Mouse (Mus musculus) CH12F3 (cell line): ENCODE measurements around the gene Gcc1.

Experiments
- in situ Hi-C: fragments of 300-500 bp; cut with MboI; formaldehyde crosslinking; loops from 2 replicates; pipeline ENCODE4 v1.14.3; 2020; ENCODE audit warnings: low sequenced_read_pairs

Gene Gcc1

DNA sequence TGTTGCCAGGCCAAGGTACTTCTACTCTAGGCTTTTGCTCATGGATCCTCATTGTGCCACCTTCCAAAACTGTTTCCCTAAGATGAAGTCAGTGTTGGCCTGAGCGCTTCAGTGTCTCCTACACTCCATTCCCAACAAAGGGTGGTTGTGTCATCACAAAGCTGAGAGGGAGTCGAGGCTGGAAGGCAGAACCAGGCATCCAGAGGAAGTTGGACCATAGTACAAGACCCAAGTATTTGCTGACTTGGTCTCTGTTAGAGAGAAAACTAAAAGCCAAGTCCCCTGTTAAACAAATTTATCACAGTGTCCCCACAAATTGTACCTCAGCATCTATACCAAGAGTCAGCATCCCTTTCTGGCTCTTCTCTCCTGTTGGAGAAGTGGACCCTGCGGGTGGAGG is at the start of gene Gcc1:
TSS of gene Gcc1 (minus strand) at position 101 of the 400 bp plus-strand sequence.
- in situ Hi-C loops = no loop called here

DNA sequence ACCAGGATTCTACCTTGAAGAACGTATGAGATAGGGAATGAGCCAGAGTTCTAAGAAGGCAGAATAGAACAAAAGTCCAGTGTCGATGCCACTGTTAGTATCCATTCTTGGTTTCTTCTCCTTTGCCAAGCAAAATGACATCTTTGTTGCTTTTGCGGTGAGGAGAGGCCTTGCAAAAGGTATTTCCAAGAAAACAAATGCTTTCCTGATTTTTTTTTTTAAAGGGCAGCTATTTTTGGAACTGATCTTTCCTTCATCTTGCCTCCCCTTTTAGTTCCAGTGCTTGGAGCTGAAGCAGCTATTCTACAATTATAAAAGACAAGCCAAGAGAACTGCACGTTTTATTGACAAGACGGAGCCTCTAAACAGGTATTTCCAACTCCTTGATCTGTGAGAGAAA is 46.6 kb upstream of the Gcc1 start, which contains the start of gene Snd1:
TSS of gene Snd1 (plus strand) at position 301 of the 400 bp plus-strand sequence.
- in situ Hi-C loops = no loop called here

DNA sequence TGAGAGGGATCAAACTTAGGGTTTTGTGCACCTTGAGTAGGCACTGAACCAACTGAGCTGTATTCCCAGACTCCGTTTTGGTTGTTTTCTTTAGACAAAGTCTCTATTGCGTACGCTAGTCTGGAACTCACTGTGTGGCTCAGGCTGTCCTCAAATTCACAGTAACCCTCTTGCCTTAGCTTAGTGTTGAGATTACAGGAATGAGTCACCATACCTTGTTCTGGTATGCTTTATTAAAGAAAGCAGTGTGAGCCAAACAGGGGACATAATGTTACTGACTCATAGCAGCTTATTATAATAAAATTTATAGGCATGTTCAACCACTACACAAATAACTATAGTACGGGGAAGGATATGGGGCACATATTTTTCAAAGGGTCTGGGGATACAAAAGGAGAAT is 46.0 kb upstream of the Gcc1 start:
- in situ Hi-C loops = no loop called here

DNA sequence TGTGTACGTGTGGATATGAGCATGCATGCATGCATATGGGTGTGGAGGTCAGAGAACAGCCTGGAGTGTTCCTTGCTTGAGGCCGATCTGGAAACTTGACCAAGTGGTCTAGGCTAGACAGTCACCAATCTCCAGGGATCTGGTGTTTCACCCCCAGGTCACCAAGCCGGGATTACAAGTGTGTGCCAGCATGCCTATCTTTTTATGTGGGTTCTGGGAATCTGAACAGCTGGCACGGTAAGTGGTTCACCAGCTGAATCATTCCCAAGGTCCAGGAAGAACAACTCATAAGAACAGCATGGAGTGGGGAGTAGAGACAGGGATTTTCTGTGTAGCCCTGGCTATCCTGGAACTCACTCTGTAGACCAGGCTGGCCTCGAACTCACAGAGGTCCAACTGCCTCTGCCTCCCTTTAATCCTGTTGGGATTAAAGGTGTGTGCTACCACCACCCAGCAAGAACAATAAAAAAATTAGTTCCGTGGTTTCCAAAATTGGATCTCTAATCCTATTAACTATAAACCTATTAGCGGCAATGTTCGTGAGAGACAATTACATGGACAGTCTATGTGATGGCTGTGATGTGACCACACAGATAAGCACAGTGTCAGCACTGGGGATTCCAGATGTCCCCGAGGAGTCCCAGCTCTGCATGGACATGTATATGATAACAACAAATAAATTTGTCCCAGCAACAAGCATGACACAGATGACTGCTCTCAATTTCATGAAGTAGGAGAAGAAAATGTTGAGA is 43.3 kb upstream of the Gcc1 start:
- in situ Hi-C loops = no loop called here

DNA sequence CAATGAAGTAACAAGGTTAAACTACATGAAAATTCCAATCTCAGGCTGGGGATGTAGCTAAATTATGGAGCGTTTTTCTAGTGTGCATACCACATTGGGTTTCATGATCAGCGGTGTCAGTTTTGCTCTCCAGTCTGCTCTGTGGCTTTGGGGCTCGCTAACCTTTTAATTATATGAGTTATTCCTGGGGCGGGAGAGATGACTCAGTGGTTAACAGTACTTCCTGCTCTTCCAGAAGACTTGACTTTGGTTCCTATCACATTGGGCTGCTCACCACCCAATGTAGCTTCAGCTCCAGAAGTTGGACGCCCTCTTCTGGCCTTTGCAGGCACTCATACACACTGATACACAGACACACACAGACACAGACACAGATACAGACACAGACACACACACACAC is 42.4 kb upstream of the Gcc1 start:
- in situ Hi-C loops = no loop called here

DNA sequence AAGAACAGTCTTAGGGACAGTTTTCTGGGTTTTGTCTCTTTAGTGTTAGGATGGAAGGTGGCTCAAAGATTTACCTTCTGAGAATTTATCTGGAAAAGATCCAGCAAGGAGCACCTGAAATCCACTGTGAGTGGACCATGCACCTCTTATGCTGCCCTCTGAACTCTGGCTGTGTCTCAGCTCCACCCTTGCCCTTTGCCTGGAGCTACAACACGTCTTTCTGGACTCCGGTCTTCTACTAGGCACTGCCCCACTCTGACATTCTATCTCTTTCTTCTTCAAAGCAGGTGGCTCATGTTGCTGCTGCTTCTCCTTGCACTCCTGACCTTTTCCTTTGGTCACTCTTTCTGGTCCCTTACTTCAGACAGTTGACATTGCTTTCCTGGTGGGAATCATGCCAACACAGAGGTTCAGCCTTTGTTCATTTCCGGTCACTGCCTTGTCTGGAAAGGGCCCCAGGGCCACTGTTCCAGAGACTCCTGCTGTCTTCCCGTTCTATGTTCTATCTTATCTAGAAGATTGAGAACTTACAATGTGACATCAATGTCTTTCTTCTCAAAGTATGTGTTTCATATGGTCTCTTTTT is 41.9 kb upstream of the Gcc1 start:
- in situ Hi-C loops = no loop called here

DNA sequence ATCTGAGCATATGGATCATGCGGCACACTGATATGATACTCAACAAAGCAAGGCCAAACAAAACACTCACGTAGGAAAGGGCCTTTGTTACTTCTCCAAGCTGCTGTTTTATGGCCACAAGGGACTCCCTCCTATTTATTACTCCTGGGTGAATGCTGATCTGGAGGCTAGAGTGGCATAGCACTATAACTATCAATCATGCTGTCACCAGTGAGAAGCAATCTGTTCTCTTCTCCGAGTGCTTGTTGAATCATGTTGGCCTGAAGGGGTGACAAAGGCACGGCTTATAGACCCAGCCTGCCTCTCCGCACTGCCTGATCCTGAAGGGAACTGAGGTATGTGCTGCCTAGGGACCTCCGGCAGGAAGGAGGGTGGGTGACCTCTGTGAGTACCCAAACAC is 36.4 kb upstream of the Gcc1 start:
- in situ Hi-C loops = no loop called here

DNA sequence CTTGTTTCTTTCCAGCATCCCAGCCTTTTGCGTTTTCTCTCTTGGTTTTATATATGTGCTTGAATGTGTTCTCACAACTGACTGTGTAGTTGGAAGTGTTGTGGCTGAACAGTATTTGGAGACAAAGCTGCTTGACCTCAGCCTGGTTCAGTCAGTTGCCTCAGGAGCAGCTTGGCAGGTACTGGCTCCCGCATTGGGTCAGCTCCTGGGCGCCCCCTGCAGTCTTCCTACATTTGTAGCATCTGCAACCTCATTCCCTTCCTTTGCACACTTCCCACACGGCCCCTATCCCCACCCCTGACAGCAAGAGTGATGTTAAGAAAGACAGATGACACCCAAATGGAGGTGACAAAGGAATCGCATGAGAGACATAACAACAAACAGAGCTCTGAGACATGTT is 32.3 kb upstream of the Gcc1 start:
- in situ Hi-C loops = no loop called here

DNA sequence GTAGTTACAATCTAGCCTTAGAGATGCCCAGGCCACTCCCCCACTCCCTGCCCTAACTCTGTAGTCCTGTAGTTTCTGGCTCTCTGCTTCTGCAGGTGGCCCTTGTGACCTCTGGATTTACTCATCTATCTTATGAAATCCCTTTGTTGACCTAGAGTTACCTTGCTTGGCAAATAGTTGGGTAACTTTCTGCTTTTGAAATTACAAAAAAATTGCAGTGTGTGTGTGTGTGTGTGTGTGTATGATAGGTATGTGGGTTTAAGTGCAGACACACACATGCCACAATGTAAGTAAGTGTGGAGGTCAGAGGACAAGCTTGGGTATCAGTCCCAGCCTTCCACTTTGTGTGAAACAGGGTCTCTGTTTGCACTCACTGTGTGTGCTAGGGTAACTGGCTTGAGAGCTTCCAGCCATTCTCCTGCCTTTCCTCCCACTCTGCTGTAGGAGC is 31.1 kb upstream of the Gcc1 start:
- in situ Hi-C loops = no loop called here

DNA sequence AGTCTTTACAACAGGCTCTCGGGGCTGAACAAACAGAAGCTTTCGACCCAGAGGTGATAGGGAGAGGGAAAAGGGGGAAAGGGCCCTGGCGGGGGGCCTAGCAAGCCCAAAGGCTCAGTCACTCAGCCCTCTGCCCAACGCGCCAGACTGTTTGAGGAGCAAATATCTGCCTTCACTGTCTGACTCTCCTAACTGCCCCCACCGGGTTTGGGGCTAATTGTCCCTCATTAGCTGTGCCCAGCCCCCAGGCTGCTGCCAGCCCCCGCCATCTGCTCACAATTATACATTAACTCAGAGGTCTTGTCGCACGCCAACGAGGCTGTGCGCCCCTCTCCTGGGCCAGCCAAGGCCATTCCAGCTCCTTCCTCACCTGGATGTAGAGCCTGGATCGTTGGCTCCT is 22.8 kb upstream of the Gcc1 start:
- in situ Hi-C loops = no loop called here

DNA sequence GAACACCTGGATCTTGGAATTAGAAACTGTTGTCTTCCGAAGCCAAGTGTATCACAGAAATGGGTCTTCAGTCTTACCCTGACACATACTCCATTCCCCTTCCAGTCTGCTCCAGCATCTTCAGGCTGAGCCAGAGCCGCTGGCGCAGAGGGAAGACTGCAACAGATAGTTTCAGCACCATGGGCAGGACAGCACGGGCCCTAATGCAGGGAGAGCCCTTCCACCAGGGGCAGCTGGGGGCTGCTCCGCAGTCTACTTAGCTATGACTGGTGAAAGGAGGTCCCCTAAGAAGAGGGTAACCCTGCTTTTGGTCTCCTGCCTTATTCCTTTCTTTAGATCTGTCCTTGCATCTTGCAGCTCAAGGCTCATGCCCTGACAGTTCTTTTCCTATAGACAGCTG is 22.3 kb upstream of the Gcc1 start:
- in situ Hi-C loops = no loop called here

DNA sequence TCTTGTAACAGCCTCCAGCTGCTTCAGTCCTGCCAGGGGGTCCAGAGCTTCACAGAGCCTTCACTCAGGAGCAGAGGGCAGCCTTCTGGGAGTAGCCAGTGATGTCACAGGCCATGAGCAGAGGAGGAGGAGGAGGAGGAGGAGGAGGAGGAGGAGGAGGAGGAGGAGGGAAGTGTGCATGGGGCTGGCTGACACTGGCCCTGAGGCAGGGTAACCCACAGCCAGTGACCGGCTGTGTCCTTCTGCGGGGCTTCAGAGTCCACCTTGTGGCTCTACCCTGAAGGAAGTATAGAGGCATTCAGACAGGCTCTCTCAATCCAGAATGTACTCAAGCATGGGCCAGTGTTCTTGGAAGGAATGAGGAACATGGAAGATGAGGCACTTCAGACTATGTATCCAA is 21.1 kb upstream of the Gcc1 start, which contains the start of gene Pax4:
TSS of gene Pax4 (minus strand) at position 101 of the 400 bp plus-strand sequence.
- in situ Hi-C loops = no loop called here

DNA sequence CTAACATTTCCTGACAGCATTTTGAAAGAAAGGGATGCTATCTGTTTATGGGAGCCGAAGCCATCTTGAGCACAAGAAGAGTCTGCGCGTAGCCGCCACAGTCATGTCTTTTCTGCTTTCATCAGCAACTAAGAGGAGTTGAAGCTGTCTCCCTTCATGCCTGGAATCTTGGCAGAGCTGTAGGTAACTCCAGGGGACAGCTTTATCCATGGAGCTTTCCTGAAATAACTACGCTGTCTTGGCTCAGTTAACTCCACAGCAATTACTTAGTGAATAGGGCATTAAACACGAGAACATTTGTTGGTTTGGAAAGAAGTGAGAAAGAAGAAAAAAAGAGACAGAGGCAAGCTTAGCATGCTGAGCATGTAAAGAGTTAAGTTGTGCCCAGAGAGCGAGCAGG is 19.7 kb upstream of the Gcc1 start:
- in situ Hi-C loops = no loop called here

DNA sequence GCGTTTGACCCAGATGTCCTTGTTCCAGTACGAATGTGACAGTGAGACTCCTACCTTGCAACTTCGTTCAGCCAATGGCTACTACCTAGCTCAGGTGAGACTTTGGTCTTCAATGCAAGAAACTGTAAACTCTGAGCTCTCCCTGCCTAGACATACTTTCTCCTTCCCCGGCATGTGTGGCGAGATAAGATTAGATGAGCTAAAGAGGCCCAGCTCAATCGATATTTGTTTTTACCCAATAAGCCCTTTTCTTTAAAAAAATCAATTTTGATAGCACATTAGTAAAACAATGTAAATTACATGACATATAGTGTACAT is 3.3 kb upstream of the Gcc1 start:
- in situ Hi-C loops = no loop called here

DNA sequence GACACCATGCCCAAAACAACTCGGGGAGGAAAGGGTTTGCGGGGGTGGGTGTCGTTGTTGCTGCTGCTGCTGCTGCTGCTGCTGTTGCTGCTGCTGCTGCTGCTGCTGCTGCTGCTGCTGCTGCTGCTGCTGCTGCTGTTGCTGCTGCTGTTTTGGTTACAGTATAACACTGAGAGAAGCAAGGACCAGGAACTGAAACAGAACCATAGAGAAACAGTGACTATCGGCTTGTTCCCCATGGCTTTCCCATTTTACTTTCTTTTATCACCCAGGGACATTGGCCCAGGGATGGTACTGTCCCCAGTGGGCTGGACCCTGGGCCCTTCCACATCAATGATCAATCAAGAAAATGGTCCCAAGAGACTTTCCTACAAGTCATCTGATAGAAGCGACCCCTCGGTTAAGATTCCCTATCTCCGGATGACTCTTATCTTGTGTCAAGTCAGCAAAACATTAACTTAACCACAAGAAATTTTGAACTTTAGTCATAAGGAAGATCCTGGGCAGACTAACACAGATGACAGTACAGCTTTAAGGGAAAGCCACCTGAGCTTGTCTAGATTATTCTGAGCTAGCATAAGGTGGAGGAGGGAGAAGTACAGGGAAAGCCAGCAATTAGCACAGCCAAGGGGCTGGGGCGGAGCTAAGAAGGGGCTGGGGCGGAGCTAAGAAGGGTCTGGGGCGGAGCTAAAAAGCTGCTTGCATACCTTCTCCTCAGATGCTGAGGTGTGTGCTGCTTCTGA is 2.8 kb upstream of the Gcc1 start:
- in situ Hi-C loops = no loop called here

DNA sequence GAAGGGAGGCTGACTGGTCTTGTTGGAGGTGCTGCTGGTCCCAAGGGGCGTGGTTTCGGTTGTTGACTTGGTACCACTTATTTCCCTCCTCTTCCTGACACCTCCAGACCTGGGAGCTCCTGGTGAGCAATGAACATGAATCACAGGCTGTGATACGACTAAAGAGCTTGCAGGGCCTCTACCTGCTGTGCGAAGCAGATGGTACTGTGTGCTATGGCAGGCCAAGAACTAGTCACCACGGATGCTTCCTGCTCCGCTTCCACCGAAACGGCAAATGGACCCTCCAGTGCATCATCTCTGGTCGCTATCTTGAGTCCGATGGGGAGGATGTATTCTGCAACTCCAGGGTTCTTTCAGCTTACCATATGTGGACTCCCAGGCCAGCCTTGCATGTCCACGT is 1.7 kb upstream of the Gcc1 start:
- in situ Hi-C loops = no loop called here

DNA sequence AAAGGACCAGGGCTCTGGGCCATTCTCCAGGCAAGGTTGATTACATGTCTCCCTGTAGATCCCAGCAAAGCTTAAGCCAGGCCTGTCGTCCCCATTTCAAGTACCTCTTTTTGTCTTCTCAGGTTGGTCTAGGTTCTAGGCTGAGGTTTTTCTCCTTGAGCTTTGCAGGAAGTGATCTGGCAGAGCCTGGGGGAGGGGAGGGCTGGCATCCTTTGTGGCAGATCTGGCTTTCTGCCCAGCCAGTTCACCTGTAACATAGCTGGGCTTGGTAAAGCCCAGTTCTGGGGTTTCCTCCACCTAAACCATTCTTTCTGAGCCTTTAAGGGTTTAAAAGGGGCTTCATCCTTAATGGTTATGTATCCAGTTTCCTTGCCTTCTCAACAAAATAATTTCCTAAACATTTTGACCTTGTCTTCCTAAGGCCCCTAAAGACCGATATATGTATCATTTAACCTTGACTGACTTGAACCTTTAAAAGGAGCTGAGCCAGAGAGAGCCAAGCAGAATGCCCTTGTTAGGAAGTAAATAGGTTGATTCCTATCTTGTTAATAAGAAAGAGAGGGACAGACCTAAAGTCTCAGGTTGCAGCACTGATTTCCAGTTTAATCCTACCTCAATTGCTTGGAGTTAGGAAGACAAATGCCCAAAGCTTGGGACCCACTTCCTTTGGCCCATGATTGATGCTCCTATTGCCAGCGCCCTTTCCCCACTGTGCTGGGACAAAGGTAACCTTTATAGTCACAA is 922 bp downstream of the Gcc1 start, which contains the start of gene Fscn3:
TSS of gene Fscn3 (plus strand) at position 694 of the 744 bp plus-strand sequence.
- in situ Hi-C loops = no loop called here

DNA sequence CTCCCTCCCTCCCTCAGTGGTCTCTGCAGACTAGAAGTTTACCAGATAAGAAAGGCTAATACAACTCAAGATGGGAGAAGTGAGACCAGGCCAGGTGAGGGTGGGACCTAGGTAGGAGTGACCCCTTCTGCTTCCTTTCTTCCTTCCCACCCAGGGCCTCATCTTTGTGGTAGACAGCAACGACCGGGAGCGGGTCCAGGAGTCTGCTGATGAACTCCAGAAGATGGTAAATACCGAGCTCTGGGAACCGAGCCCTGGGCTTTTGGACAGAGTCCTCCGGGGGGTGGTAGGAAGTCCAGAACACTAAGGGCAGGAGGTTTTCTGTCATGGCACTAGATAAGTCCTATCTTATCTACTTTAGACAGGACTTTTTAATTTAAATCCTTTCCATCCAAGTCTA is 3.2 kb downstream of the Gcc1 start:
- in situ Hi-C loops = no loop called here

DNA sequence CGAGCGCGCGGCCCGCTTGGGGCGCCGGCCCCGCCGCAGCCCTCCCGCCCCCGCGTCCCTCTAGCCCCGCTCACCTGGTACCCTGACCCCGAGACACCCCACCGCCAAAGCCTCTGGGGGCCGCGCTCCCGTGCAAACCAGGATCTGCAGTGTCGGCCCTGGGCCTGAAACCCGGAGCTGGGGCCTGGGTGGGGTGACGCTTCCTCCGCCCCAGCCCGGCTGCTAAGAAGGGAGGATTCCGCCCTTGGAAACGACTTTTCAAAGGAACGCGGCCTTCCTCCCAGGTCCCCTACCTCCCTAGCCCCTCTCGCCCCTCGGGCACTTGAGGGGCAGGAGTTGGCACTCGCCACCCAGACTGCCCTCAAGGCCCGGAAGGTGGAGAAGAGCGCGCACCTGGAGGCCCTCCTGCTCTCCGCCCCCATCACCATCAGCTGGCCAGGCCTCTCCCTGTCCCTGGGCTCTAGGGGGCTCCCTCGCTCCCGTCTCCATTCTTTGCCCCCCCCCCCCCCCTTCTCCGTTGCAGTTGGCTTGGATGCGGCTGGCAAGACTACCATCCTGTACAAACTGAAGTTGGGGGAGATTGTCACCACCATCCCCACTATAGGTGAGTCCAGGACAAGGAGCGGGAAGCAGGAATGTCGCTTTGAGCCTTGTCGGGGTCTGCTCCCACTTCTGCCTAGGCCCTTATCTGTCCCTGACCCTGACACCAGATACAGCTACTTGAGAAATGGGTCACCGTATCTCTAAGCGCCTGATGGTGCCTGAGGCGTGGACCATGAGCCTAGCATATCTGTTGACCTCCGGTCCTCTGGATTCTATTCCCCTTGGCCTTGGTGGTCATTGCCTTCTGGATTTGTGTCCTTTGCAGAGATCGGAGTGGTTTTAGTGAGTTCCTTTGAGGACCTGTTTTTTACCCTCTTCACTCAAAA is 4.2 kb downstream of the Gcc1 start:
- in situ Hi-C loops = no loop called here

DNA sequence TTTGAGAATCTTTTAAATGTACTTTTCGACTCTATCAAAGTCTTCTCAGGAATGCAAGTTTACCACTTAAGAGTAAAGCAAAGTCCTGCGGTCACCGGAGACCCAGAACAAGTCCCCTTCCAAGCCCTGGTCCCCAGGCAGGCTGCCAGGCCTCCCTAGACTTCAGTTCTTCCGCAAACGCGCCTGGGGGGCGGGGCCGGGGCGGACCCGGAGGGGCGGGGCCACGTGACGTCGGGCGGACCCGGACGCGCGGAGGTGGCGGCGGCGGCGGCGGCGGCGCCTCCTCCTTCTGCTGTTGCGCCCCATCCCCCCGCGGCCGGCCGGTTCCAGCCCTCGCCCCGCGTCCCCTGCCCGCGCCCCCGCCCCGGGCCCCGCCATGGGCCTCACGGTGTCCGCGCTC is 4.9 kb downstream of the Gcc1 start, which contains the start of gene Arf5:
TSS of gene Arf5 (plus strand) at position 248 of the 400 bp plus-strand sequence.
- in situ Hi-C loops = no loop called here
